Mouse (Mus musculus): ENCODE measurements around the gene Lrrc32.

Gene Lrrc32

DNA sequence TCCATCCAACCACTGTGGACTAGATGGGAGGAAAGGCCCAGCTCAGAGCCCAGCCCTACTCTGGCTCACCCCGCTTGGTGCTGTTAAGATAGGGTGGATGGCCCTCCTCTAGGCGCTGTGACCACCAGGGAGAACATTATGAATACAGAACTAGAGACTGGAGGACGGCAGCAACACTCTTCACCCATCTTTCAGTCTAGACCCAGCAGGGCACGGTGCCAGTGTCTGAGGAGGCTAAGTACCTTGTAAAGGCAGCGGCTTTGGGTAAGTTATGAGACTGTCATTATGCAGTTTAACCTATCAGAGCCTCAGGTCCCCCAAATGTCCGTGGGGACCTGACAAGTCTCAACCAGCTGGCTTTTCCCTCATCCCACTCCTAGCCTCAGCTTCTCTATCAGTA, at the start of gene Lrrc32:
Lrrc32 (plus strand) TSS at position 153 of the 400 bp plus-strand sequence.
- DNase-seq, result peak in 1 of 2 experiments; percentile 26

DNA sequence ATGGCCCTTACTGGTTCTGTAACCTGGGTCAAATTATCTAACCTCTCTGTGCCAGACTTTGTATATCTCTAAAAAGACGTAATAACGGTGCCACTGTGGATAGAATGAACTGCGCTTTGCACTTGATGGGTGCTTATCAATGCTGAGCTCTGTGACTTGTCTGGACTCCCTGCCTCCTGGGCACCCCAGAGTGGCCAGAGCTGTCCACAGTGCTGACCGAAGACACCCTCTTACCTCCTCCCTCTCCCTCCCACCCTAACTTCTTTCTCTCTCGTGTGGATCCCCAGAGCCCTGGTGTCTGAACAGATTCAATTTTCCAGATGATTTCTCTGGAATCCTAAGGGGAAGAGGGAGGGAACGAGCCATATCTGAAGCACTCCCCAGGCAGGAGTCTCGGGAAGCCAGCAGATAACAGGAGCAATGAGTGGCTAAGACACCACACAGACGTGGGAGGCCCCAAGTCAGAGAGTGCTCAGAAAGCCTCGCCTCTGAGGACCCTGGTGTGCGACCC, 49.1 kb upstream of the Lrrc32 start, which contains the start of gene Gucy2d:
Gucy2d (plus strand) TSS at position 461 of the 511 bp plus-strand sequence.
- DNase-seq, result no peak

- peak in 1 of 2 experiments; percentile 11 for DNase-seq
These were observed 42.2 kb upstream of the Lrrc32 start for GRCm38 (mm10) chr7:98446873-98447272.

DNA sequence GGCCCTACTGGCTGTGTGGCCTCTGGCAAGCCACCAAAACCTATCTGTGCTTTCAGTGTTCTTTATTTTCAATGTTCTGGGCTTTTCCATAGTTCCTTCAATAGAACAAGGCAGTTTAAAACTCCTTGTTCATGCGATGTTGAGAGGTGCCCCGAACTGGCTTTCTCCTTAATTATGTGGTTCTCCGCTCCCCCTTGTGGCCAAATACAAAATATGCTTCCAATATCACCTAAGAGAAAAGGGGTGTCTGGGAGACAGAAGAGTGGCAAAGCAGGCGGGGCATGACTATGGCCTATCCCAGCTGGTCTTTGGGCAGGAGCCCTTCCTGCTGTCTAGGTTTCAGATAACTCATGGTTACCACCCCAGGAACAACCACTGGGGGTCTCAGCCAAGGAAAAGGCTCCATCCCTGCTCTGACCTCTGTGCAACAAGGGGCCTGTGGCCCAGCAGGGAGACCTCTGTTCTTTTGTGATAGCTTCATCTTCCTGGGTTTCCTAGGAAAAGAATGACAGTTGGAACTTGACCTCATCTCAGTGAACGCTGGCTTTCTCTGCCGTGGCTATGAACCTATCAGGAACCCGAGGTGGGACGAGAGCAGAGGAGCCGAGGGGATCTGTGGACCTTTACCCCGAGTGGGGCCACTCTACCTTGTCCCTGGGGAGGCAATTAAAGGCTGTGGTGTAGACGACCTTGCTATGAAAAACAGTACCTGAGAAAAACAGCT, 41.3 kb upstream of the Lrrc32 start:
- DNase-seq, result peak in 1 of 2 experiments; percentile 39

- no peak for DNase-seq
These were observed 40.8 kb upstream of the Lrrc32 start for GRCm38 (mm10) chr7:98448309-98448630.

- DNase-seq, result no peak
These were observed 39.4 kb upstream of the Lrrc32 start for GRCm38 (mm10) chr7:98449696-98450095.

DNA sequence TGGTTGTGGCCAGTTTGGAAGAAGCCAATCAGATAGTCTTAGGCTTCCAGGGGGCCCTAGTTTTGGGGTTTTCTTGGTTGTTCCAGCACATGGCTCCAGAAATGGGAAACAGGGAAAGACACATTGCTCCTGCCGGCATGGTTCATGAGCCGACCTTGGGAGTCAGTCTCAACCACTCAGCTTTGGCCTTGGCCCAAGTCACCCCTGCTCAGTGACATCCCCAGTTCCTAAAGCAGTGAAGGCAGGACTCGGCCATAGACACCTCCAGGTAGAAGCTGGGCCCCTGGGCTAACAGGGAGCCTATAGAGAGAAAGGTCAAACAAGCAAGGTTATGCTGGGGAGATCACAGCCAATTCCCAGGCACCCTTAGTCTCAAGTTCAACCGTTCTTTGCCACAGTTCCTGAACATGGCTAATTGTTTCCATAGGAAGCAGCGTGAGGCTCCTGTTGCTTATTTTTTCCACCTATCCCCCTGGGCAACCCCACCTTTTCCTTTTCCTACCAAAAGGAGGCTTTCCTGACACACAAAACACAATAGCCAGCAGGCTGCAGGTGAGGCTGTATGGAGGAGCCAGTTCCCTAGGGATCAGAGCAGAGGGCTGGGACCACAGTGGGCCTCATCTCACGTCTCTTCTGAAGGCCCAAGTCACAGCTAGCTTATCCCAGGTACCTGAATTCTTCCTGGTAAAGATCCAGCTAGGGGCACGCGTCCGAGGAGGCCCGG, 34.5 kb upstream of the Lrrc32 start:
- no peak for DNase-seq

DNA sequence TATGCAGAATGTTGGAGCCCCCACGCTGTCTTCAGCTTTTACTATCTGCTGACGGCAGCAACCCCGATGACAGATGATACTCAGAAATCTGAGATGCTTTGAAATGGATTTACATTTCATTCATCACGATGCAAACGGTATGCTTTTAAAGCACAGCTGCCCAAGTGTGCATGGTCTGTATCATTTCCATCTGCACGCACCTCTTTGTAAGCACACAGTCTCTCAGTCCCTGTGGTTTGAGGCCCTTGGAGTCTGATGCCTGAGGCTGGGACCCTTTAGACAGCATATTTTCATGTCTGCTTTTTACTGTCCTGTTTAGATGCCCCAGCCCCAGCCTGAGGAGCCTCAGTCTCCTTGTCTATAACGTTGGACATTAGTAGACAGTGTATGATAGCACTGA, 28.8 kb upstream of the Lrrc32 start:
- DNase-seq, result no peak

- DNase-seq, result no peak
These were observed 20.0 kb upstream of the Lrrc32 start for GRCm38 (mm10) chr7:98469089-98469488.

DNA sequence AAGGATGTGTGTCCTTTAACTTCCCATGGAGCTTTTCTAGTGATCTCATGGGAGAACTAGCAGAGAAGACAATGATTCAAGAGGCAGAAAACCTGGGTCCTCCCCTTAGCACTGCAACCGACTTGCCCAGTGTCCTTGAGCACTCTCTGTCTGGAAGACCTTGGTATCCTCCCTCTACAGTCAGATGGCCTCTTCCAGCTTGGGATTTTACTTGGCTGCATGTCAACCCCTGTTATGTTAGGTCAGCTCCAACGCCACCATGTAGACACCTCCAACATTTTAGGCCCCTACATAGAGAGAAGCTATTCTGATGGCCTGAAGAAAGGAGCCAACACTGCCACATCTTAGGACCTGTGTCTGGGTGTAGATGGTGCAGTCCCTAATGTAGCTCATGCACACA, 16.6 kb upstream of the Lrrc32 start:
- no peak for DNase-seq

- DNase-seq, result no peak
These were observed 14.5 kb upstream of the Lrrc32 start for GRCm38 (mm10) chr7:98474558-98474957.

DNA sequence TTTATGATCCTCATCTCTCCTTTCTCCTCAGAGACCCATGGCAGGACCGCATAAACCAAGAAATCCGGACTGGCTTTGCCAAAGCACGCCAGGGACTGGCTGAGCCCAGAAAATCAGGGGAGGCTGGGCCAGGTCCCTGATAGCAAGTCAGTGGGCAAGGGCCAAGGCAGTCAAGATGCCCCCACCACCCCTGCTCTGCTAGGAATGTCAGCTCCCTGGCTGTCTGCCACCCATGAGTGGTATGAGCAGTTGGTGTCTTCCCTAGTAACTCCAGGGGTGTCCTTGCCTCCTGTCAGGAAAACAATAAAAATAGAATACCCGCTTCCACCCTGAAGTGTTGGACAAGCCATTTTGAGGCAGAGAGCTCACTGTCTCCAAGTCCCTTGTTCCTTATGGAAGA, 11.9 kb upstream of the Lrrc32 start:
- DNase-seq, result no peak

DNA sequence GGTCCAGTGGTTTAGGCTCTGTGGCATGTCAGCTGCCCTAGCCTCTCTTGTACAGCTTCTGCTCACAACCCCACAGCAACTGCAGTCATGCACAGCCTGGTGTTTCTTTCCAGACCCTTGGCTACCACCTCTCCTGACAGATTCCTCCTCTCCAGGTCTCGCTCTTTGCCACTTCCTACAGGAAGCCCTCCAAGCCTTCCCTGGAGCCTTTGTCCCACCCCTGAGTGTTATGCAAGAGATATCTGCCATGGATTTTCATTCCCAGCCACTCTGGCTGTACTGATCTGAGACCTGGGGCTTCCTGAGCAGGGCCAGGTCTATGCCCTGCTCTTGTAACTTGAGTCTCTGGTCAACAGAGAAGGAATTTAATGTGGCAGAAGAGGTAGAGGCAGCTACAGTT, 8.6 kb upstream of the Lrrc32 start:
- no peak for DNase-seq

- DNase-seq, result peak; percentile 87 to 89
These were observed 7.9 kb upstream of the Lrrc32 start for GRCm38 (mm10) chr7:98481066-98481734.

DNA sequence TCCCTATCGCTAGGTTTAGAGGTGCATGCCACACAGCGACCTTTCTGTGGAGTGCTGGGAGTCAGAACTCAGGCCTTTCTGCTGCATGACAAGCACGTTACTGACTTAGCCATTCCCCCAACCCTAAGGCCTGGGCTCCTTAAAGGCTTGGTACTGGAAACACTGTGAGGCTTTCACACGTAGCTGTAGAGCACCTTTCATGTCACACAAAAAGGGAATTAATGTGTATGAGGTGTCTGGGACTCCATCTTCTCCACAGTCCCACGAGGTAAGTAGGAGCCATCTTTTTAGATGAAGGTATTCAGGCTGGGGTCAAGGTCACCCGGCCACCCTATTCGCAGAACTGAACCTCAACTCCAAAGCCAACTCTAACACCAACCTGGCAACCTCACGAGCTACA, 7.2 kb upstream of the Lrrc32 start:
- no peak for DNase-seq

DNA sequence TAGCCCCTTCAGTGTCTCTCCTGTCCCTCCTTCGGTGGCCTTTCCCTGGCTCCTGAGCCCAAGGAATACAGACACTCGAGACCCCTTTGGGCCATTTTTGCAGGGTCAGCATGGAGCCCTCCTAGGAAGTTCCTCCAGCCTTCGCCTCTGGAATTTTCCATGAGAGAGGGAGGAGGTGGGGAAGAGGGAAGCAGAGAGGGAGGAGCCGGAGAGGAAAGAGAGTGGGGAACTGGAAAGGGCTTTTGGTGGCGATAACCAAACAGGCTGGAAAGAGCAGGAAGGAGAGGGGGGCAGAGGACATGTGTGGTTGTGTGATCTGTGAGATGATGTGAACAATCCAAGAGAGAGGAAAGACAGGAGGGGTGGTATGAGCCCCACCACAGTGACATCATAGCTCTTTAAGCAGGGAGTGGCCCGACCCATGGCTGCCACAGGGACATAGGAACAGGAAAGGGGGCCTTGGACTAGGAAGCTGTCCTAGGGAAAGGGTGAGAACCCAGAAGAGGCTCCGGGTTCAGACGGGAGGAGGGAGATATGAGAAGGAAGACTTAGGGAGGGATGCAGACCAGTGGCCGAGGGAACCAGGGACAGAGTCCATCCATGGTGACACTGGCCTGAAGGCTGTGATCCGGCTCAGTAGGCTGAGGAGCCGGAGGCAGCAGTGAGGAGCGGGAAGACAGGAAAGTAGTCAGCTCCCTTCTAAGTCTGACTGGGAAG, 6.4 kb upstream of the Lrrc32 start:
- peak; percentile 31 to 53 for DNase-seq

GRCm38 (mm10) chr7:98483268-98483607, 5.8 kb upstream of the Lrrc32 start:
- DNase-seq, result peak in 1 of 2 experiments; percentile 45

- DNase-seq, result no peak
These were observed 4.2 kb upstream of the Lrrc32 start for GRCm38 (mm10) chr7:98484878-98485277.

DNA sequence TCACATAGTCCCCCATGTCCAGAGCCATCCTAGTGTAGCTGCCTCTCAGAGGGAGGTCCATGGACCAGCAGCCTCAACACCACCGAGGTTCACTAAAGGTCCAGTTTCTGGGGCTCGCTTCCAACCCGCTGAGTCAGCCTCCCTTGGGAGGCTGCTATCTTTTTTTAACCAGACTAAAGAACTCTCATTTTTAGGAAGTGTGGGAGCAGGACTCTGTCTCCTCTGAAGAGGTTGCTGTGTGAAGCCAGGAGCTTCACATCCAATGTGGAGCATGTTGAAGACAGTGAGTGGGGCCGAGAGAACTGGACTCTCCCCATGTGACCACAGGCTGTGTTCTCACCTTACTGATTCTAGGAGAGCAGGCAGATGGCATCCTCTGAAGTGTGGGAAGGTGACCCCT, 3.6 kb upstream of the Lrrc32 start:
- DNase-seq, result no peak

GRCm38 (mm10) chr7:98486471-98486917, 2.6 kb upstream of the Lrrc32 start:
- no peak for DNase-seq

DNA sequence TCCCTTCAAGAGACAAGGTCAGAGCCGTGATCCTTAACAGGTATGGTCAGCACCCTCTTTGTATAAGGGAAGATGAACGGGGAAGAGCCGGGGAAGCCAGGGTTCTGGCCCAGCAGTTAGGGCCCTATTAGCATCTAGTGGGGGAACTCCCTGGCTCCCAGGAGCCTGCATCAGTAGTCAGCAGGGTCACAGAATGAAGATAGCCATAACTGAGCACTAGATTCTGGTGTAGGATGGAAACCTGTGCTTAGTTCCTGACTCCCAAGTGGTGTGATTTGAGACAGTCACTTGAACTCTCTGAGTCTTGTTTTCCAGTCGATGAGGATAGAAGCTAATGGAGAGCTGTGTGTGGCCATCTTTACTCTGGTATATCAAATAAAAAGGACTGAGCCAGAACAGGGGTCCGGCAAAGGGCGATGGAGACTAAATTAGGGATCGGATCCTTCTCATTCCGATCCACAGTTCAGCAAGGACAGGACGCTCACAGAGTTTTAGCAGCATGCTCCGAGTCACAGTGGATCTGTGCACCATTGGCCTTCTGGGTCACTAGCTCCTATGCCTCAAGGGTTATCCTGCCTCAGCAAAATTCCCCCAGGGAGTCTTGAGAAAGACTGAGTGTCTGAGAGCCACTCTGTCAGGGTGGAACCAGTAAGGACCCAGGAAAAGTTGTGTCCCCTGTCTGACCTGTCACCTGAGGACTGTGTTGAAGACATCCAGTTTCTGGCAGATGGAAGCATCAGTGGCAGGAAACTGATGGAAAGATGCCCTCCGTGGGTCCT, 1.7 kb upstream of the Lrrc32 start:
- no peak for DNase-seq

Data from kidney, postnatal 25 days (tissue).